Mouse (Mus musculus) effector memory CD4-positive, alpha-beta T cell, adult 5 months (primary cell): ENCODE results near the gene Slc1a5. TPM values are rescaled to one million over a fixed set of nuclear protein-coding genes. Genes with fewer than 3 reads are reported as not detected.

Experiments used
- polyA plus RNA-seq: library from polyadenylated mRNA; unstranded; fragments of 100-300 nt; shearing (Covaris generic); gene quantifications from one replicate; pipeline ENCODE4 v1.2.1, GENCODE M21; 2017

Gene Slc1a5
- polyA plus RNA-seq: 289 TPM

GRCm38 (mm10) chr7:16780825-16781554 lies at the start of gene Slc1a5:
TSS of gene Slc1a5 (plus strand) at chr7:16781340.

GRCm38 (mm10) chr7:16738073-16738696 lies 43.0 kb upstream of the Slc1a5 start, which contains the start of gene Ap2s1:
TSS of gene Ap2s1 (plus strand) at chr7:16738410.

GRCm38 (mm10) chr7:16815351-16815941 lies 34.3 kb downstream of the Slc1a5 start, which contains the start of gene Strn4:
TSS of gene Strn4 (plus strand) at chr7:16815889.

GRCm38 (mm10) chr7:16816475-16817122 lies 35.5 kb downstream of the Slc1a5 start, which contains the start of gene Fkrp:
TSS of gene Fkrp (minus strand) at chr7:16816732.

GRCm38 (mm10) chr7:16842645-16843063 lies 61.5 kb downstream of the Slc1a5 start, which contains the start of gene Prkd2:
TSS of gene Prkd2 (plus strand) at chr7:16842902.

Other genes with a start within 250 kb of the Slc1a5 start
- 6.0 TPM for gene Arhgap35, start 166.3 kb upstream of the Slc1a5 start, polyA plus RNA-seq
- not detected for gene Ceacam15, start 105.6 kb upstream of the Slc1a5 start, polyA plus RNA-seq
- gene Ceacam9, start 59.4 kb upstream of the Slc1a5 start, polyA plus RNA-seq: not detected
- gene Ap2s1, start 42.9 kb upstream of the Slc1a5 start, polyA plus RNA-seq: 83.6 TPM
- gene Strn4, start 34.5 kb downstream of the Slc1a5 start, polyA plus RNA-seq: 61.7 TPM
- 19.9 TPM for gene Fkrp, start 35.4 kb downstream of the Slc1a5 start, polyA plus RNA-seq
- gene Prkd2, start 61.6 kb downstream of the Slc1a5 start, polyA plus RNA-seq: 119 TPM
- 0.25 TPM for gene Dact3, start 94.0 kb downstream of the Slc1a5 start, polyA plus RNA-seq
- gene Gng8, start 110.4 kb downstream of the Slc1a5 start, polyA plus RNA-seq: not detected
- 0.34 TPM for gene Ptgir, start 125.2 kb downstream of the Slc1a5 start, polyA plus RNA-seq
- gene Calm3, start 142.8 kb downstream of the Slc1a5 start, polyA plus RNA-seq: 87.7 TPM
- not detected for gene Pnmal2, start 163.3 kb downstream of the Slc1a5 start, polyA plus RNA-seq
- gene Pnmal1, start 178.3 kb downstream of the Slc1a5 start, polyA plus RNA-seq: not detected
- gene Gm42372, start 201.7 kb downstream of the Slc1a5 start, polyA plus RNA-seq: 1.2 TPM
- gene Ccdc8, start 211.4 kb downstream of the Slc1a5 start, polyA plus RNA-seq: 0.10 TPM
- gene Ppp5c, start 246.6 kb downstream of the Slc1a5 start, polyA plus RNA-seq: 77.8 TPM